Mouse (Mus musculus): ENCODE results near the gene Alb. TPM values are rescaled to one million over a fixed set of nuclear protein-coding genes. Genes with fewer than 3 reads are reported as not detected.

The Alb gene
- polyA plus RNA-seq (2017; shearing (Covaris generic)): under 1 TPM in 1 of 2 experiments, not detected in 1; 0.50 TPM

GRCm38 (mm10) chr5:90460619-90461018, at the start of gene Alb:
Gene Alb, plus strand, starts transcription at chr5:90460897.

GRCm38 (mm10) chr5:90490518-90490917, 29.8 kb downstream of the Alb start, which contains the start of gene Afp:
Gene Afp, plus strand, starts transcription at chr5:90490737.

GRCm38 (mm10) chr5:90518356-90519100, 57.8 kb downstream of the Alb start, which contains the start of gene Afm:
Gene Afm, plus strand, starts transcription at chr5:90518932.

Other genes with a start within 250 kb of the Alb start
- gene Cox18, start 236.9 kb upstream of the Alb start, polyA plus RNA-seq (2017; shearing (Covaris generic)): 10 to 100 TPM; 36.0 to 38.9 TPM
- gene Ankrd17, start 94.3 kb upstream of the Alb start, polyA plus RNA-seq (2017; shearing (Covaris generic)): 10 to 100 TPM; 27.7 to 32.8 TPM
- 1 to 10 TPM; 1.5 to 3.2 TPM for gene Gm9958, start 93.7 kb upstream of the Alb start, polyA plus RNA-seq (2017; shearing (Covaris generic))
- gene Afp, start 29.8 kb downstream of the Alb start, polyA plus RNA-seq (2017; shearing (Covaris generic)): 10 to 100 TPM in 1 of 2 experiments, 1 to 10 TPM in 1; 4.5 to 14.5 TPM
- under 1 TPM; 0.08 to 0.13 TPM for gene Afm, start 58.0 kb downstream of the Alb start, polyA plus RNA-seq (2017; shearing (Covaris generic))
- gene 5830473C10Rik, start 100.2 kb downstream of the Alb start, polyA plus RNA-seq (2017; shearing (Covaris generic)): under 1 TPM; 0.27 to 0.73 TPM
- 1 to 10 TPM; 1.3 to 4.0 TPM for gene Rassf6, start 179.8 kb downstream of the Alb start, polyA plus RNA-seq (2017; shearing (Covaris generic))